Mouse (Mus musculus): ENCODE measurements around the gene Dph2. TPM values are rescaled to one million over a fixed set of nuclear protein-coding genes. Genes with fewer than 3 reads are reported as not detected.

Dph2 gene
- polyA plus RNA-seq, 1 experiment from 2014 or later: 27.3 TPM

DNA sequence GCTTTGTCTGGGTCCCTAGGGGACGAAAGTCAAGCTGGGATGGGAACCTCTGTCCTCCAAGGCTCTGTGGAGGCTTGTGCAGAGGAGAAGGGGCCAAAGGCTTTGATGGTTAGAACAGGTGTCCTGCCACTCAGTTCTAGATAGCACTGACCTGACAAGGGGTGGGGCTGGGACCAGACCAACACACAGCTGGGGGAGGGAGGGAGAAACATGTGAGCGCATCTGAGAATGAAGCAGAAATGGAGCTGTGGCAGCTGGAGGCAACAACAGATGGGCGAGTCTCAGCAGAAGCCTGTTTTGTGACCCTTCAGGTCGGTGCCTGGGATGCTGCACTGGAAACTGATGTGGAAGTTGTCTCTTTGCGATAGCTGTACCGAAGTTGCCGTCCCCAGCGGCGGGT is 22.5 kb downstream of the Dph2 start:
- peaks cover 17% of the 10 kb centered on the region for H3K27me3 ChIP-seq
- 67% methylated on average over 9 of the region's 9 CpGs for WGBS
- no peak overlapping the region for H3K4me3 ChIP-seq
- peaks cover 21% of the 10 kb centered on the region for H3K4me1 ChIP-seq
- no peak overlapping the region for H3K27ac ChIP-seq (replicated peaks)
- peaks cover 12% of the 10 kb centered on the region for H3K36me3 ChIP-seq
- no peak overlapping the region for H3K9ac ChIP-seq (replicated peaks)
- no peak for ATAC-seq (ENCODE audit: low FRiP score, low read depth)
- no peak overlapping the region for H3K4me2 ChIP-seq (replicated peaks)
- H3K9me3 ChIP-seq: no peaks in the 10 kb centered on the region

DNA sequence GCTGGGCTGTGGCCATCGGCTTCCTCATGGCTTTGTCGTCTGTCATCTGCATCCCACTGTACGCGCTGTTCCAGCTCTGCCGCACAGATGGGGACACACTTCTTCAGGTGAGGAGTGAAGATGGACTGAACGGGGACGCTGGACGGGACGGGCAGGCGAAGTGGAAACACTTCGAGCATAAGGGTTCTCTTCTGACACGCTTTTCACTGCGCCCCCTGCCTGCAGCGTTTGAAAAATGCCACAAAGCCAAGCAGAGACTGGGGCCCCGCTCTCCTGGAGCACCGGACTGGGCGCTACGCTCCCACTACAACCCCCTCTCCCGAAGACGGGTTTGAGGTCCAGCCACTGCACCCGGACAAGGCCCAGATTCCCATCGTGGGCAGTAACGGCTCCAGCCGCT is 24.0 kb downstream of the Dph2 start:
- WGBS: 13% methylated on average over 24 of the region's 24 CpGs
- H3K27me3 ChIP-seq: peaks cover 17% of the 10 kb centered on the region
- peaks cover 22% of the 10 kb centered on the region for H3K4me1 ChIP-seq
- H3K4me2 ChIP-seq (replicated peaks): peak overlapping the region; percentile 17
- H3K36me3 ChIP-seq: no peaks in the 10 kb centered on the region
- no peak overlapping the region for H3K4me3 ChIP-seq
- no peaks in the 10 kb centered on the region for H3K9me3 ChIP-seq
- no peak overlapping the region for H3K9ac ChIP-seq (replicated peaks)
- H3K27ac ChIP-seq (replicated peaks): no peak overlapping the region
- ATAC-seq (ENCODE audit: low FRiP score, low read depth): no peak

DNA sequence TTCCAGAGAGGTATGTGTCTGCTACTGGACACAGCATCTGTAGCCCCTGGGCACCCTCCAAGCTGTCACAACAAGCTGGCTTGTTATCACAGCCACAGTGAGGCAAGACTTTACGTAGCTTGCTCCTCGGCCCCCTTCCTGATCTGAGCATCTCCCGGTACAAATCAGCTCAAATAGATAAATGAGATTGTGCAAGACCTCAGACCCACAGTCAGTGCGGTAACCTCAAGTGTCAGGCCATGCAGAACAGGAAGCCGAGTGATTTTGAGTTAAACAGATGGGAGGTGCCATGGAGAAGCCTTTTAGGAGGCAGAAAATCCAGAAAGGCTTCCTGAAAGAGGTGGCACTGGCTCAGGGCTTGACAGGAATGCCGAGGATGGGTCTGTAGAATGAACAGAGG is 24.8 kb downstream of the Dph2 start:
- peaks cover 17% of the 10 kb centered on the region for H3K27me3 ChIP-seq
- H3K4me3 ChIP-seq: no peak overlapping the region
- H3K9ac ChIP-seq (replicated peaks): no peak overlapping the region
- WGBS: 77% methylated on average over 6 of the region's 6 CpGs
- ATAC-seq (ENCODE audit: low FRiP score, low read depth): no peak
- no peak overlapping the region for H3K27ac ChIP-seq (replicated peaks)
- no peaks in the 10 kb centered on the region for H3K9me3 ChIP-seq
- no peaks in the 10 kb centered on the region for H3K36me3 ChIP-seq
- peaks cover 14% of the 10 kb centered on the region; the same call in 1 of the 2 replicates for H3K4me1 ChIP-seq
- no peak overlapping the region for H3K4me2 ChIP-seq (replicated peaks)

DNA sequence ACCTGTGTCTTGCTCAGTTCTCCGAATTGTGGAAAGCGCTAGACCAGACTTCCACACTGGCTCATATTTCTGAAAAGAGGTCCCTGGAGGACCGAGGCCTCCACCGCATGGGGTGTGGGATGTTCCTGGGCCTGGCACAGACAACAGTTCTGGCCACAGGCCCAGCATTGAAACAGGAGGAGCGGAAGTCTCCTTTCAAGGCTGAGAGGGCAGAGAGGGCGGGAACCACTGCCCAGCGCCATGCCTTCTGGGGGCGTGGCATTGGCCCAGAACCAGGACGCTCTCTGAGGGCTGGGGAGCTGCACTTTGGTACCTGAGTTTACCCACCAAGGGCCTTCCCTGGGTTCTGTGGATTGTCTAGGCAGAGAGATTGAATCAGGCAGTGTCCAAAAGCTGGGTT is 25.7 kb downstream of the Dph2 start:
- Histone ChIP-seq H3K27ac (replicated peaks) (no peak overlapping the region), H3K4me2 (replicated peaks) (no peak overlapping the region), H3K4me3 (no peak overlapping the region), H3K4me1 (peaks cover 9% of the 10 kb centered on the region; the same call in 1 of the 2 replicates), H3K27me3 (peaks cover 17% of the 10 kb centered on the region), H3K36me3 (no peaks in the 10 kb centered on the region), H3K9ac (replicated peaks) (no peak overlapping the region), H3K9me3 (no peaks in the 10 kb centered on the region)
- 60% methylated on average over 9 of the region's 9 CpGs for WGBS
- no peak for ATAC-seq (ENCODE audit: low FRiP score, low read depth)

DNA sequence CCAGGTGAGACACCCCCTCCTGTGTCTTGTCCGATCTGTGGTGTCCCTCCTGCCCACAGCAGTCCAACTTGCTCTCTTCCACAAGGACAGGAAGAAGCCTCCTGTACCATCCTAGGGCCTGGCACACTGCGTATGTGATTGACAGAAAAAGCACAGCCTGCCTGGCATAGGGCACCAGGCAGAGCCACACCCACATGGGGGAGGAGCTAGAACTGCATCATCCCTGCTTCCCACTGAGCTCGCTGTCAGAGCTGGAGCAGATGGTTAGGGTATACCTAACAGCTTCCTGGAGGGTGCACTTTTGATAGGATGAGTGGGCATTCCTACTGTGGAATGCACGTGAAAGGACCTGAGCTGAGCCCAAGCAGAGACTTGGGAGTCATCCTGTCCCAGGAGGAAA is 29.0 kb downstream of the Dph2 start:
- peak; percentile 64; the same call in 1 of the 2 replicates for ATAC-seq (ENCODE audit: low FRiP score, low read depth)
- H3K27ac ChIP-seq (replicated peaks): no peak overlapping the region
- WGBS: 28% methylated on average over 4 of the region's 4 CpGs
- H3K9ac ChIP-seq (replicated peaks): no peak overlapping the region
- no peaks in the 10 kb centered on the region for H3K9me3 ChIP-seq
- no peak overlapping the region for H3K4me2 ChIP-seq (replicated peaks)
- H3K4me3 ChIP-seq: no peak overlapping the region
- peaks cover 8% of the 10 kb centered on the region for H3K27me3 ChIP-seq
- no peaks in the 10 kb centered on the region for H3K36me3 ChIP-seq
- H3K4me1 ChIP-seq: 0 out of 2 replicates have a peak, but pooled peaks cover 5% of the 10 kb centered on the region

DNA sequence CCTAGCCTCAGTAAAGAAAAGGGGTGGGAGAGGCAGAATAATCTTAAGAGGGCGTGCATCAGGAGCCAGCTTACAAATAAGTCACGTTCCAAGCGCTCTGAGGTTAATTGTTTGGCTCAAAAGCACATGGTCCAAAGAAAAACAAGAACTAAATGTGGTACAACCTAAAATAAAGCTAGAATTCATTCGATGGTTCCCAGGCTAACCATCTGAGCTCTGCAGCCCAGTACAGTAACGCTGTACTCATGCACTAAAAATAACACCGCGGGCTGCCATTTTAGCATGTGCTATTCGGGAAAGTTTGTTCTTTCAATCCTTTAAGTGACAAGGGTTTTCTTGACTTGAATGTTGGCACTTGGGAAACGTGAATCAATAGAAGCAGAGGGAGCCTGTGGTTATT is 31.3 kb downstream of the Dph2 start:
- WGBS: 87% methylated on average over 9 of the region's 9 CpGs
- Histone ChIP-seq H3K27ac (replicated peaks) (no peak overlapping the region), H3K27me3 (no peaks in the 10 kb centered on the region), H3K4me3 (no peak overlapping the region), H3K9me3 (no peaks in the 10 kb centered on the region), H3K36me3 (no peaks in the 10 kb centered on the region), H3K9ac (replicated peaks) (no peak overlapping the region), H3K4me1 (0 out of 2 replicates have a peak, but pooled peaks cover 6% of the 10 kb centered on the region), H3K4me2 (replicated peaks) (no peak overlapping the region)
- ATAC-seq (ENCODE audit: low FRiP score, low read depth): no peak

DNA sequence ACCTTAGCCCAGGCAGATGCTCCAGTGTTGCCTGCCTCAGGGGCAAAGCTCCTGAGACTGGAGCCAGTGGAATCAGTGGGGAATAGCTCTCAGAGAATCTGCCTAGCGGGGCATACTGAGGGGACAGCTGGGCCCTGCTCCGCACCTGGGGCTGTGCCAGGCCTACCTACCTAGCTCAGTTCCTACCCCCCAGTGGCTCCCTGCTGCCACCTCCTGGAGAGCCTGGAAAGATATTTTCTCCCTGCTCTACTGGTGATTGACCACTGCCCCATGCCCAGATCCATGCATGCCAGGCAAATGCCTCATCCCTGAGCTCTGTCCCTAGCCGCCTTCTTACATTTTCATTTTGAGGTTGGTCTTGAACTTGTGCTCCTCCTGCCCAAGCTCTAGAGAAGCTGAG is 33.0 kb downstream of the Dph2 start:
- no peak for ATAC-seq (ENCODE audit: low FRiP score, low read depth)
- no peak overlapping the region for H3K4me3 ChIP-seq
- no peak overlapping the region for H3K4me2 ChIP-seq (replicated peaks)
- no peak overlapping the region for H3K27ac ChIP-seq (replicated peaks)
- H3K4me1 ChIP-seq: peaks cover 9% of the 10 kb centered on the region; the same call in 1 of the 2 replicates
- H3K27me3 ChIP-seq: no peaks in the 10 kb centered on the region
- H3K36me3 ChIP-seq: no peaks in the 10 kb centered on the region
- no peak overlapping the region; the same call in 1 of the 2 replicates for H3K9ac ChIP-seq (replicated peaks)
- H3K9me3 ChIP-seq: no peaks in the 10 kb centered on the region
- WGBS: 75% methylated on average over 3 of the region's 3 CpGs

DNA sequence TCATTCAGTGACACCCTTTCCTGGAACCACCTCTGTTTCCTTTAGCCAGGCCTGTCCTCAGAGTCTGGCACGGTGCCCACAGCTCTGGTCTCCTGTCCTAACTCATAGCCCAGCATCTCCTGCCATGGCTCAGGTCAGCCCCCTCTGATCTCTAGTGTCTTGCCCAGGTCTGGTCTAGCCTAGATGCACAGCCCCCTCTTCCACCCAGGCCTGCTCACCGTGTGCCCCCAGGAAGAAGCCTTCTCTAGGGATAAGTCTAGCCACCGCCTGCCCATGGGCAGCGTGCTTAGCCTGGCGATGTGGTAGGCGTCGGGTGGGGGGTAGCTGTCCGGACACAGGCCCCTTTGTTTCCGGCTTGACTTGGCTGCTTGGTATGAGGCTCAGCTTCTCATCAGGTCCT is 36.7 kb downstream of the Dph2 start:
- Histone ChIP-seq H3K36me3 (no peaks in the 10 kb centered on the region), H3K9ac (replicated peaks) (no peak overlapping the region), H3K4me3 (no peak overlapping the region), H3K9me3 (no peaks in the 10 kb centered on the region), H3K27ac (replicated peaks) (no peak overlapping the region), H3K27me3 (no peaks in the 10 kb centered on the region; the same call in 1 of the 2 replicates), H3K4me1 (peaks cover 10% of the 10 kb centered on the region), H3K4me2 (replicated peaks) (no peak overlapping the region)
- no peak for ATAC-seq (ENCODE audit: low FRiP score, low read depth)
- 76% methylated on average over 9 of the region's 9 CpGs for WGBS

DNA sequence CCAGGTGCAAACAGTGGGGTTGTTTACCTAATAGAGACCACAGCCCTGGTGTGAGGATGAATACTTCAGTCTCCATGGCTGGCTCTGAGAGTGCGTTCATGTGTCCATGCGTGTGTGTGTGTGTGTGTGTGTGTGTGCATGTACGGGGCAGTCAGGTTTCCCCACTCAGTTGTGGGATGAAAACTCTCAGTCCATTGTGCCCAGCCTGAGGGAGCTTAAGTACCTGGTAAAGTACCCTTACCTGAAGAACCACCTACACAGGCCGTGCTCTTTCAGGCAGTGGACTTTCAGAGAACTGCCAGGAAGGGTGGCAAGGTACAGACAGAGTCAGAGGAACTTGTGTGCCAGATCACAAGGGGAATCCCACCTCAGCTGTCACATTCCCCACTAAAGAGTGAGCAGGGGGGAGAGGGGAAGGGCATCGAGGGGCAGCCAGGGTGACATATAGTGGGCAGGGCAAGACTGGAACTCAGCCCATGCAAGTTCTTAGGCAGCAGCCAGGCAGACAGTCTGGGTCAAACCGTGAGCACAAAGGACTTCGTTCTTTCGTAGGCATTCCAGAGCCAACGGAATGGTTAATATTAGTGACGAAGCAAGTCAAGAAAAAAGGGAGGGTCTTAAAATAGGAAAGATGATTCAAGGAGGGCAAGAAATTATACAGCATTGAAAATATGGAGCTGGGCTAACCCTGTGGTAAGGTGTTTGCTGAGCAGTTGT is 39.5 kb downstream of the Dph2 start:
- Histone ChIP-seq H3K27me3 (peaks cover 3% of the 10 kb centered on the region; the same call in 1 of the 2 replicates), H3K27ac (replicated peaks) (no peak overlapping the region), H3K4me3 (no peak overlapping the region), H3K4me2 (replicated peaks) (no peak overlapping the region), H3K9ac (replicated peaks) (no peak overlapping the region), H3K4me1 (peaks cover 24% of the 10 kb centered on the region), H3K36me3 (no peaks in the 10 kb centered on the region), H3K9me3 (no peaks in the 10 kb centered on the region)
- 93% methylated on average over 10 of the region's 10 CpGs for WGBS
- ATAC-seq (ENCODE audit: low FRiP score, low read depth): no peak

DNA sequence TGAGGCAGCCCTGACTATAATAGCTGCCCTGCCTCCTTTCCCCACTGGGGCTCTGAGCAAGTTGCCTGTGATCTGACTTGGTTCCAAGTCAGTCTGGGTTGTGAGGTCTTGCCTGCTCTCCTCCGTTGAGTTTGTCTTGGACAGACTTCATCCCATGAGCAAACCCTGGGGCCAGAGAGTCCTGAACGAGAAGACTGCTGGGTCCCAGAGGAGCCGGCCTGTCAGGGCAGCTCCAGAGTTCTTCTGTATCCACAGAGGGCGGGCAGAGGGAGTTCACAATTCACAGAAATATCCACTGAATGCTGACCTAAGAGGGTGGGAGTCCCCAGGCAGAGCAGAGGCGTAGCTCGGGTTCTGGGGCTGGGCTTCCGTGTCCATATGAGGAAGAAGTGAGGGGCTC is 41.0 kb downstream of the Dph2 start:
- H3K4me1 ChIP-seq: peaks cover 28% of the 10 kb centered on the region

DNA sequence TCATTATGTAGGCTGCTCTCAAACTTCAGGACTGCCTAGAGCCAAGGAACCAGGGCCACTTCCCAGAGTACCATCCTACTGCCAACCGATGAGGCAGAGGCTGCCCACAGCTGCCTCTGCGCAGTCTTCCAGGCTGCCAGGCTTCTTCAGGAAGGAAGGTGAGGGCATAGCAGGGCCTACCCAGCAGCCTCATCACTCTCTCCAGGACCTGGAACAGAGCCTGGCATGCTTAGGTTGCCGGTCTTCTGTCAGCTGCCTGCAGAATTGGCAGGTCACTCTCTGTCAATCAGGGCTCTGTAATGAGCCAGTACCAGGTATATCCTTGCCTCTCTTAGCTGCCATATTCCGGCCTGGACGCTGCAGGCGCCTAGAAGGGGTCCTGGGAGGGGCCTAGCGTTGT is 41.7 kb downstream of the Dph2 start:
- no peak for ATAC-seq (ENCODE audit: low FRiP score, low read depth)
- Histone ChIP-seq H3K4me2 (replicated peaks) (no peak overlapping the region), H3K27me3 (peaks cover 3% of the 10 kb centered on the region; the same call in 1 of the 2 replicates), H3K9me3 (no peaks in the 10 kb centered on the region), H3K36me3 (no peaks in the 10 kb centered on the region), H3K9ac (replicated peaks) (no peak overlapping the region), H3K27ac (replicated peaks) (no peak overlapping the region), H3K4me1 (peaks cover 26% of the 10 kb centered on the region), H3K4me3 (no peak overlapping the region)
- WGBS: 83% methylated on average over 7 of the region's 7 CpGs

More for the DNA sequence above, 41.0 kb downstream of the Dph2 start:
- ATAC-seq (ENCODE audit: low FRiP score, low read depth): no peak
- no peaks in the 10 kb centered on the region for H3K9me3 ChIP-seq
- WGBS: 82% methylated on average over 7 of the region's 7 CpGs
- no peak overlapping the region for H3K27ac ChIP-seq (replicated peaks)
- H3K4me3 ChIP-seq: no peak overlapping the region
- H3K4me2 ChIP-seq (replicated peaks): no peak overlapping the region
- H3K36me3 ChIP-seq: no peaks in the 10 kb centered on the region
- peaks cover 3% of the 10 kb centered on the region; the same call in 1 of the 2 replicates for H3K27me3 ChIP-seq
- no peak overlapping the region for H3K9ac ChIP-seq (replicated peaks)

DNA sequence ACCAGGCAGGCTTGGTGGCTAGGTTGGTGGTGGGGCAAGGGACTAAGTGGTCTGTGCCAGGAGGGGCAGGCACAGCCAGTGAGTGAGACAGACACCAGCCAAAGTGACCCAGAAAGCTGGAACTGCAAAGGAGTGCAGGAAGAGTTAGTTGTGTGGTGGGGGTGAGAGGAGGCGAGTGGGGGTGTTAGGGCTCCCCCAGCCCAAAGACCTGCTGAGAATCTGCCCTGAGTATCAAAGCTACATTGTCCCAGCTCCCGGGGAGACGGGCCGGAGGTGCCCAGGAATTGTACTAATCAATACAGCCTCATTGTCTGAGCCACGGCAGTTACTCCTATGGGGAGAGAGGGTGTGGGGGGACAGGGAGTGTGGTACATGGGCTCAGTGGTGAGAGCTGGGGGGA is 42.3 kb downstream of the Dph2 start:
- H3K36me3 ChIP-seq: no peaks in the 10 kb centered on the region
- WGBS: 17% methylated on average over 5 of the region's 5 CpGs
- ATAC-seq (ENCODE audit: low FRiP score, low read depth): peak; percentile 31
- peaks cover 24% of the 10 kb centered on the region for H3K4me1 ChIP-seq
- H3K9me3 ChIP-seq: no peaks in the 10 kb centered on the region
- peak overlapping the region; percentile 12; the same call in 1 of the 2 replicates for H3K9ac ChIP-seq (replicated peaks)
- H3K4me3 ChIP-seq: no peak overlapping the region
- H3K4me2 ChIP-seq (replicated peaks): peak overlapping the region; percentile 21; the same call in 1 of the 2 replicates
- H3K27me3 ChIP-seq: peaks cover 3% of the 10 kb centered on the region; the same call in 1 of the 2 replicates
- no peak overlapping the region for H3K27ac ChIP-seq (replicated peaks)
